Mouse (Mus musculus) ES-CJ7 (cell line): Measurements from ENCODE around the gene Gen1.

Experiments
- DNase-seq: peaks from one replicate; pipeline ENCODE4 v3.0.0; 2011; ENCODE audit warnings: low read depth, low spot score

Gene Gen1

GRCm38 (mm10) chr12:11265382-11266281 is at the start of gene Gen1, which contains the start of gene Smc6:
TSS of gene Gen1 (minus strand) at chr12:11265801.
TSS of gene Smc6 (plus strand) at chr12:11265886.
- peak; percentile 97 for DNase-seq

- no peak for DNase-seq
Measured at GRCm38 (mm10) chr12:11313840-11314239, 48.2 kb upstream of the Gen1 start.

DNA sequence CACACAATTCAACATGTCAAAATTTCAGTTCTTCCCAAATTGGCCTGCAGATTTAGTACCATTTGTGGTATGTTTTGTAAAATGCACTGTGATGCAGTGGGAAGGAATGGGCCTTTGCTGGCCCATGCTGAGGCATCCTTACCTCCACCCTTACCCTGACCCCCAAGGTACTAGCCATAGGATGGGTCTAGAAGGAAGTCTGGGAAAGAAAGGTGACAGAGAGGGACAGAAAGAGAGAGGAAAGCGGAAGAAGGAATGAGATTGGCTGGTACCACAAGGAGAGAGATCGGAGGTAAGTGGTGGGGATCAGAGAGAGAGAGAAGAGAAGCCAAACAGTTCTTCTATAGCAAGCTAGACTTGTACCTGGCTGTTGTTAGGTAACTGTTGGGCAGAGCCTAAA is 45.5 kb upstream of the Gen1 start:
- no peak for DNase-seq

GRCm38 (mm10) chr12:11306753-11307645 is 41.4 kb upstream of the Gen1 start:
- no peak for DNase-seq

GRCm38 (mm10) chr12:11300858-11301257 is 35.3 kb upstream of the Gen1 start:
- DNase-seq = no peak

GRCm38 (mm10) chr12:11286382-11286781 is 20.8 kb upstream of the Gen1 start:
- DNase-seq = peak; percentile 6

GRCm38 (mm10) chr12:11281584-11281983 is 16.0 kb upstream of the Gen1 start:
- no peak for DNase-seq

DNA sequence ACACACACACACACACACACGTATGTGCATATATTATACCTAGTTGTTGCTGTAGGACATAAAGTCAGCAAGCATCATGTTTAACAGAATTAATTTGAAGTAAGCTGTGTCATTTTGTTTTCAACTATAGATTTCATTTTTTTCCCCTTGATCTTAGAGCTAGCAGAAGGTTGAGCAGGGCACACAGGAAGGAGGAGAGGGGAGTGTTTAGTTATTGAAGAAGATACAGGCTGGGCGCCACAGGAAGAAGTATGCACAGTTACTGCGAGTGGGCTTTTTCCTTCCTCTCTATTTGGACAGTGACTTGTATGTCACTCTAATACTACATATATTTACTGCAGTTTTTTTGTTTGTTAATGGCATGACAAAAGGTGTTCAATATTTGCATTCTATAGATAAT is 14.3 kb upstream of the Gen1 start:
- no peak for DNase-seq

GRCm38 (mm10) chr12:11277207-11277606 is 11.6 kb upstream of the Gen1 start:
- no peak for DNase-seq

DNA sequence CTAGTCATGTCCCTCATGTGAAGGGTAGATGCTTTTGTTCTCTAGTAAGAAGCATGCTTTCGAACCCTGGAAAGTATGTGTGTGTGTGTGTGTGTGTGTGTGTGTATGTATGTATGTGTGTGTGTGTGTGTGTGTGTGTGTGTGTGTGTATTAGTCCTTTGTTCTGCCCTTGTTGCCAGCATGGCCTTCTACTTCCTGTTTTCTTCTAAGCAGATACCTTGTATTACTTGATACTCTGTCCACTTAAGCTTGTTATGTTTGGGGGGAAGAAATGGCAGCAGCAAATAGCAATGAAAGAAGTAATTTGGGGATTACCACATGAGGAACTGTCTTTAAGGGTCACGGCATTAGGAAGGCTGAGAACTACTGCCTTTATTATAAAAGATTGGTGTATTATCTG is 11.0 kb upstream of the Gen1 start:
- no peak for DNase-seq

DNA sequence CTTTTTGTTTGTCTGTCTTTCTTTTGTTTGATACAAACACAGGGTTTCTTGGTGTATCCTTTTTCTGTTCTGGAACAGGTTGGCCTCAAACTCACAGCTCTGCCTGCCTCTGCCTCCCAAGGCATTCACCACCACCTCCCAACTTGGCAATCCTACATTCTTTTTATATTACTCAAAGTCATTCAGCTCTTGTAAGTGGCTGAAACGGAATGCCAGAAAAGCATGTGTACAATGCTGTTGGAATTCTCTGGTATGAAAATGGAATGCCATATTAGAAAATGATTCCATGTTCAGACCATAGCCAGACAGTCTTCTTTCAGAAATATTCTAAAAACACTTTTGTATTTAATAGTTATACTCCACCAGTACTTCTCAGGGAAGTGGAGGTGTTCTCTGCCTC is 7.6 kb upstream of the Gen1 start:
- no peak for DNase-seq

GRCm38 (mm10) chr12:11272568-11272967 is 7.0 kb upstream of the Gen1 start:
- DNase-seq = no peak

- peak; percentile 5 for DNase-seq
Measured at GRCm38 (mm10) chr12:11267030-11267429, 1.4 kb upstream of the Gen1 start.

DNA sequence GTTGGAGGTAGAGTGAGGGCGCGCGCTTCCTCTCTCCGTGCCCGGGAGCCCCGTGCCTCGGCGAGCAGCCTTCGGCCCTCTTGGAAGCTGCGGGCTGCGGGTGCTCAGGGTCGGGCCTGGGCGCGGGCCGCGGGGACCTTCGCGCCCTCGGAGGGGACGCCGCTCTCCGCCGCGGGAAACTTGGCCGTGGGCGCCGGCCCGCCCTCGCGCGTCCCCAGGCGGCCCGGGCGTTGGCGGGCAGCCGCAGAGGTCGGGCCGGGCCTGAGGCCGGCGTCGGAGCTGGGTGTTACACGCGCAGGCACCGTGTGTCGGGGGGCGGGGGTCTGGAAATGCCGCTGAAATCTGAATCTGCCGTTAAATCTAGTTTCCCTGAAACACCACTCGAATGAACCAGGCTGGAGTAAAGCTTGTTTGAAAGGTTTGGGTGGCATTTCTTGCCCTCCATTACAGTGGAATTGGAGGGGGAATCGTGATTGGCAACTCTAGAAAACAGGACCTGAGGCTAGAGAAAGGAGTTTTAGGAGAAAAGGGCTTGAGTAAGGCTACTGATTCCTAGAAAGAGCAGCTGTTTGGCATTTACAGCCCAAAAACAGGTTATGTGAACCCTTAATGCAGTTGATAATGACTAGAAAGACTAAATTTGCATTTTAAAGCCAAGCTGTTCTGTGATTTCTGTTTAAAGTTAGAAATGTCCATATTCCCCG is 833 bp upstream of the Gen1 start:
- DNase-seq = peak; percentile 26

DNA sequence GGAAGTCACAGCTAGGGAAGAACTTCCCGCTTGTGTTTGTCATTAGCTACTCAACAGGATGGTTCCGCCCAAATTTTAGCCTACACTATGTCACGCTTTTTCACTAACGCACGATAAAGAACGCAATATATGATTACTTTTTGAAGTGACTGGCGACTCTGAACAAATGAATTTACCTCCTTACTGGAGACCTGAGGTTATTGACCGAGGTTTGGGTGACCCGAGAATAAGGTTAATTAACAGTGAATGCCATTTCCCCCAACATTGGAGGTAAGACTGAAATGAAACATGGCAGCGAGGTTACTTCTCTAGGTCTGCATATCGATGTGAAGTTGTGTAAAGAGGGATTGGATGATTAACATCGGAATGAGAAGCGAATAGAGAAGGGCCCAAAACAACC is 706 bp downstream of the Gen1 start:
- DNase-seq = peak; percentile 19

- DNase-seq = no peak
Measured at GRCm38 (mm10) chr12:11250322-11250721, 15.3 kb downstream of the Gen1 start.

DNA sequence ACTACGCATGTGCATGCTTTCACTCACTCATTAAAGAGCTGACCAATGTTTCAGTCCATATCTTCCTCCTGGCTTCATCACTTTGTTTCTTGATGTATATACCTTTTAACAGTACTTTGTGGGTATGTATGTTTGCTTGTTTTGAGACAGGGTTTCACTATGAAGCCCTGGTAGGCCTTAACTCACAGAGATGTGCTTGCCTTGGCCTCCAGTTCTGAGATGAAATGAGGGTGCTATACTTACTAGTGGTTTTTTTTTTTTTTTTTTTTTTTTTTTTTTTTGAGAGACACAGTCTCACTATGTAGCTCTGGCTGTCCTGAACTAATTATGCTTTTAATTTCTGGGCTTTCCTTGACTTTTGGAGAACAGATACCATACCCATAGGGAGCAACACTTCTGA is 18.1 kb downstream of the Gen1 start:
- no peak for DNase-seq

DNA sequence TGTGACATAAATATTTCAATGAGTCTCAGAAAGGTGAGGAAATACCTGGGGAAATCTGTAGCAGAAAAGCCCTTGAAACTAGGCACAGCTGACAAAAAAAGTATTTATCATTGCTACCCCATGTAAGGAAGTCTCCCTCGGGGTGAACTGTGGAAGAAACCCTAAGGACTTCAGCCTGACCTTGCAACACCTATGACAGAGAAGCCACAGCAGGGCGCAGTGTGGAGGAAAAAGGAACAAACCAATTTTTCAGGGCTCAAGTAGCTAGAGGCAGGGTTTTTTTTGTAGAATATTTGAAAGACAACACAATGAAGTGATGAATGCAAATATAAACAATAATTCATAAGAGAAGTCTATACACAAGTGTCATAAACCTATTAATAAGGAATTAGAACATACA is 29.6 kb downstream of the Gen1 start:
- no peak for DNase-seq

- no peak for DNase-seq
Measured at GRCm38 (mm10) chr12:11230267-11230666, 35.3 kb downstream of the Gen1 start.

DNA sequence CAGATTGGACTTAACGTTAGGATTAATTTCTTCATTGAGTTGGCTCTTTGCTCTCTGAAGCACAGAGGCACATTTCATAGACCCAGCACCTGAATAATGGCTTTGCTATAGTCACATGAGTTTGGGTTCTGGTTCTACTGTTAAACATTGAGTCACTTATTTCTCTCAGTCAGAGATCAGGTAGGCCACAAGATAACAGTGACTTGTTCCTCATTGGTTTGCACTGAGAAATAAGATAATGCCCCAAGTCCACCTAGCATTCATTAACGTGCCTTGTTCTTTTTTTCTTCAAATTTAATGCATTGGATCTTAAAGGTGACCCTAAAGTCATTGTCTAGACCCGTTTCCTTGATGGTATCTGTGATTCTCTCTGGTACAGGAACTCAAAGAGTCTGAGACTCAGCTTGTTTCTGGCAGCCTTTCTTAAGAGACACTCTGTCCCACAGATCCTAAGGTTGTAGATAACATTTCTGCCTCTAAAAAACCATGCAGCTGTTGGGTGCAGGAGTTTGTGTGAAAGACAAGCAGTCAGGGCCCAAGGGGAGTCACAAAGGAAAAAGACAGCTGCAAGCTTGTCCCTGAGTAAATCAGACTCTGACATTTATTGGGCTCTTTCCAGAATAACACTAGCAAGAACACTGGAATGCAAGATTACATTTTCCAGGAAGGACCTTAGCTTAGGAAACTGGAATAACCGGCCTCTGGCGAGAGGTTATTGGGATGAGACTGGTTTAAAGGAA is 38.9 kb downstream of the Gen1 start:
- no peak for DNase-seq

GRCm38 (mm10) chr12:11226123-11226522 is 39.5 kb downstream of the Gen1 start:
- DNase-seq = peak; percentile 30
